Mouse (Mus musculus): ENCODE measurements around the gene Map1b. TPM values are rescaled to one million over a fixed set of nuclear protein-coding genes. Genes with fewer than 3 reads are reported as not detected.

Map1b gene
- total and polyA plus RNA-seq, 3 experiments: 2.1 to 14.6 (median 10.2) TPM

GRCm38 (mm10) chr13:99443484-99444175 is 72.7 kb downstream of the Map1b start:
- intact Hi-C loops (cut with DNase I): no loop called here
- no peak overlapping the region for H3K4me3 ChIP-seq
- no peaks in the 10 kb centered on the region for H3K79me2 ChIP-seq (replicated peaks; ENCODE audit: control insufficient read depth, insufficient read depth, low read length)
- peak in 1 of 2 experiments; percentile 8 for DNase-seq
- peaks cover 4% of the 10 kb centered on the region for H3K4me1 ChIP-seq (ENCODE audit: control insufficient read depth, insufficient read depth, low read length)
- H3K27me3 ChIP-seq (ENCODE audit: control insufficient read depth, insufficient read depth, low read length): no peaks in the 10 kb centered on the region
- no peak for TF ChIP-seq CTCF (IDR thresholded peaks at IDR 0.05)
- no peak for TF ChIP-seq EP300 (IDR thresholded peaks at IDR 0.05; ENCODE audit: insufficient read depth, low read depth, low read length)
- TF ChIP-seq POLR2A (IDR thresholded peaks at IDR 0.05; ENCODE audit: insufficient read depth, low read depth, low read length): no peak
- no peaks in the 10 kb centered on the region for H3K36me3 ChIP-seq (ENCODE audit: control insufficient read depth, insufficient read depth, low read length)
- 88% methylated on average over 7 of the region's 7 CpGs for WGBS
- no peak overlapping the region for H3K27ac ChIP-seq
- H3K9ac ChIP-seq (ENCODE audit: low read depth, low read length): no peak overlapping the region

- TF ChIP-seq CTCF (IDR thresholded peaks at IDR 0.05) (no peak), POLR2A (IDR thresholded peaks at IDR 0.05; ENCODE audit: insufficient read depth, low read depth, low read length) (no peak), EP300 (IDR thresholded peaks at IDR 0.05; ENCODE audit: insufficient read depth, low read depth, low read length) (no peak)
- peaks cover 4% of the 10 kb centered on the region for H3K4me1 ChIP-seq (ENCODE audit: control insufficient read depth, insufficient read depth, low read length)
- no peaks in the 10 kb centered on the region for H3K36me3 ChIP-seq (ENCODE audit: control insufficient read depth, insufficient read depth, low read length)
- 91% methylated on average over 12 of the region's 12 CpGs for WGBS
- H3K79me2 ChIP-seq (replicated peaks; ENCODE audit: control insufficient read depth, insufficient read depth, low read length): no peaks in the 10 kb centered on the region
- no peak overlapping the region for H3K27ac ChIP-seq
- DNase-seq: no peak
- no peaks in the 10 kb centered on the region for H3K27me3 ChIP-seq (ENCODE audit: control insufficient read depth, insufficient read depth, low read length)
- no peak overlapping the region for H3K4me3 ChIP-seq
- no peak overlapping the region for H3K9ac ChIP-seq (ENCODE audit: low read depth, low read length)
- intact Hi-C loops (cut with DNase I): no loop called here
Measured at GRCm38 (mm10) chr13:99442434-99443249, 73.7 kb downstream of the Map1b start.

GRCm38 (mm10) chr13:99441700-99442433 is 74.5 kb downstream of the Map1b start:
- no peaks in the 10 kb centered on the region for H3K27me3 ChIP-seq (ENCODE audit: control insufficient read depth, insufficient read depth, low read length)
- no peak overlapping the region for H3K27ac ChIP-seq
- WGBS: 83% methylated on average over 18 of the region's 18 CpGs
- no peaks in the 10 kb centered on the region for H3K36me3 ChIP-seq (ENCODE audit: control insufficient read depth, insufficient read depth, low read length)
- H3K4me3 ChIP-seq: no peak overlapping the region
- DNase-seq: peak in 1 of 2 experiments; percentile 11
- TF ChIP-seq CTCF (IDR thresholded peaks at IDR 0.05) (no peak), POLR2A (IDR thresholded peaks at IDR 0.05; ENCODE audit: insufficient read depth, low read depth, low read length) (no peak), EP300 (IDR thresholded peaks at IDR 0.05; ENCODE audit: insufficient read depth, low read depth, low read length) (no peak)
- intact Hi-C loops (cut with DNase I): no loop called here
- no peak overlapping the region for H3K9ac ChIP-seq (ENCODE audit: low read depth, low read length)
- H3K79me2 ChIP-seq (replicated peaks; ENCODE audit: control insufficient read depth, insufficient read depth, low read length): no peaks in the 10 kb centered on the region
- H3K4me1 ChIP-seq (ENCODE audit: control insufficient read depth, insufficient read depth, low read length): peaks cover 4% of the 10 kb centered on the region

DNA sequence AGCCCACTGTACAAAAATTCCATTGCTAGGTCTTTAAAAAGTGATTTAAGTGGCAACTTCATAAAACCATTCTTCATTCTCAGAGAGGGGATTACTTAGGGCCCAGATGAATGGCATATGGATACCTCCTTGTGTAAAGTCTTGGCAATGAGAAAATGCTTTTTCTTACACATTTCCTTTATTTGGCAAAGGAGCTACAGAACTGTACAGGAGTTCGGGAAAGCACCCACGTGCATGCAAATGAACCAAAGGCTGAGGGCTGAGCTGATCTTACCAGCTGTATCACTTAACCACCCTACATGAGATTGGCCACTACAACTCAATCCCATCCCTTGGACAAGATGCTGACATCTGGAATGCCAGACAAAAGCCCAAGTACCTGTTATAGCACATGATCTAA is 76.1 kb downstream of the Map1b start:
- no peaks in the 10 kb centered on the region for H3K27me3 ChIP-seq (ENCODE audit: control insufficient read depth, insufficient read depth, low read length)
- DNase-seq: no peak
- TF ChIP-seq CTCF (IDR thresholded peaks at IDR 0.05) (no peak), POLR2A (IDR thresholded peaks at IDR 0.05; ENCODE audit: insufficient read depth, low read depth, low read length) (no peak), EP300 (IDR thresholded peaks at IDR 0.05; ENCODE audit: insufficient read depth, low read depth, low read length) (no peak)
- H3K9ac ChIP-seq (ENCODE audit: low read depth, low read length): no peak overlapping the region
- no peaks in the 10 kb centered on the region for H3K79me2 ChIP-seq (replicated peaks; ENCODE audit: control insufficient read depth, insufficient read depth, low read length)
- intact Hi-C loops (cut with DNase I): no loop called here
- no peaks in the 10 kb centered on the region for H3K36me3 ChIP-seq (ENCODE audit: control insufficient read depth, insufficient read depth, low read length)
- 91% methylated on average over 2 of the region's 2 CpGs for WGBS
- no peak overlapping the region for H3K4me3 ChIP-seq
- no peak overlapping the region for H3K27ac ChIP-seq
- peaks cover 4% of the 10 kb centered on the region for H3K4me1 ChIP-seq (ENCODE audit: control insufficient read depth, insufficient read depth, low read length)

GRCm38 (mm10) chr13:99439357-99439756 is 77.0 kb downstream of the Map1b start:
- DNase-seq: no peak
- no peaks in the 10 kb centered on the region for H3K36me3 ChIP-seq (ENCODE audit: control insufficient read depth, insufficient read depth, low read length)

More at GRCm38 (mm10) chr13:99439357-99439756, 77.0 kb downstream of the Map1b start:
- 87% methylated on average over 5 of the region's 5 CpGs for WGBS
- Histone ChIP-seq H3K4me3 (no peak overlapping the region), H3K9ac (ENCODE audit: low read depth, low read length) (no peak overlapping the region), H3K27me3 (ENCODE audit: control insufficient read depth, insufficient read depth, low read length) (no peaks in the 10 kb centered on the region), H3K79me2 (replicated peaks; ENCODE audit: control insufficient read depth, insufficient read depth, low read length) (no peaks in the 10 kb centered on the region), H3K27ac (no peak overlapping the region), H3K4me1 (ENCODE audit: control insufficient read depth, insufficient read depth, low read length) (no peaks in the 10 kb centered on the region)
- intact Hi-C loops (cut with DNase I): no loop called here
- TF ChIP-seq CTCF (IDR thresholded peaks at IDR 0.05): no peak
- TF ChIP-seq POLR2A (IDR thresholded peaks at IDR 0.05; ENCODE audit: insufficient read depth, low read depth, low read length): no peak
- TF ChIP-seq EP300 (IDR thresholded peaks at IDR 0.05; ENCODE audit: insufficient read depth, low read depth, low read length): no peak

Data from heart, adult 2 months (tissue).